Mouse (Mus musculus): ENCODE data around the gene Klhl32.
"Not testable (repeated sequence)": the region's sequence is repeated elsewhere in the genome, so short reads cannot be mapped to it uniquely, and the experiment has no call there.

The Klhl32 gene

GRCm38 (mm10) chr4:24793726-24794345, 57.1 kb downstream of the Klhl32 start:
- DNase-seq, result no peak

GRCm38 (mm10) chr4:24792416-24792981, 58.4 kb downstream of the Klhl32 start:
- no peak for DNase-seq

GRCm38 (mm10) chr4:24789331-24789730, 61.6 kb downstream of the Klhl32 start:
- no peak for DNase-seq

- DNase-seq, result no peak
Observed at GRCm38 (mm10) chr4:24785757-24786532, 65.0 kb downstream of the Klhl32 start.

- no peak for DNase-seq
Observed at GRCm38 (mm10) chr4:24765919-24766318, 85.0 kb downstream of the Klhl32 start.

GRCm38 (mm10) chr4:24765469-24765868, 85.5 kb downstream of the Klhl32 start:
- no peak for DNase-seq

GRCm38 (mm10) chr4:24764558-24764957, 86.4 kb downstream of the Klhl32 start:
- DNase-seq, result no peak

- DNase-seq, result no peak
Observed at GRCm38 (mm10) chr4:24763451-24763850, 87.5 kb downstream of the Klhl32 start.

GRCm38 (mm10) chr4:24758954-24759353, 92.0 kb downstream of the Klhl32 start:
- DNase-seq, result no peak

- DNase-seq, result no peak
Observed at GRCm38 (mm10) chr4:24752517-24753208, 98.3 kb downstream of the Klhl32 start.

- no peak for DNase-seq
Observed at GRCm38 (mm10) chr4:24737080-24737479, 113.8 kb downstream of the Klhl32 start.

GRCm38 (mm10) chr4:24720834-24721233, 130.1 kb downstream of the Klhl32 start:
- DNase-seq, result no peak

- no peak for DNase-seq
Observed at GRCm38 (mm10) chr4:24715559-24715958, 135.4 kb downstream of the Klhl32 start.

GRCm38 (mm10) chr4:24714367-24714766, 136.6 kb downstream of the Klhl32 start:
- DNase-seq, result no peak

- DNase-seq, result no peak
Observed at GRCm38 (mm10) chr4:24698528-24699117, 152.3 kb downstream of the Klhl32 start.

- DNase-seq, result no peak
Observed at GRCm38 (mm10) chr4:24680080-24680479, 170.8 kb downstream of the Klhl32 start.

GRCm38 (mm10) chr4:24670007-24670406, 180.9 kb downstream of the Klhl32 start:
- no peak for DNase-seq

GRCm38 (mm10) chr4:24659218-24659617, 191.7 kb downstream of the Klhl32 start:
- no peak for DNase-seq

GRCm38 (mm10) chr4:24644735-24645134, 206.2 kb downstream of the Klhl32 start:
- DNase-seq, result not testable (repeated sequence)

- no peak for DNase-seq
Observed at GRCm38 (mm10) chr4:24642306-24642705, 208.6 kb downstream of the Klhl32 start.

- no peak for DNase-seq
Observed at GRCm38 (mm10) chr4:24631177-24631911, 219.6 kb downstream of the Klhl32 start.

GRCm38 (mm10) chr4:24630430-24630829, 220.5 kb downstream of the Klhl32 start:
- no peak for DNase-seq
